Mouse (Mus musculus): ENCODE measurements around the gene S100a16. TPM values are rescaled to one million over a fixed set of nuclear protein-coding genes. Genes with fewer than 3 reads are reported as not detected.
A peak's percentile ranks its signal among the peaks of the same experiment; 100 is the strongest.

Gene S100a16
- total RNA-seq, 2 experiments from 2014 or later: 58.6 to 63.8 TPM

- intact Hi-C loops (cut with DNase I): no loop called here
- no peak for DNase-seq
Observed at GRCm38 (mm10) chr3:90582156-90582555, 45.1 kb downstream of the S100a16 start.

- no peak for DNase-seq
- intact Hi-C loops (cut with DNase I): no loop called here
Observed at GRCm38 (mm10) chr3:90582556-90582955, 45.5 kb downstream of the S100a16 start.

GRCm38 (mm10) chr3:90583893-90584292 is 46.8 kb downstream of the S100a16 start:
- peak in 1 of 2 experiments; percentile 12 for DNase-seq
- intact Hi-C loops (cut with DNase I): no loop called here

GRCm38 (mm10) chr3:90585595-90585994 is 48.5 kb downstream of the S100a16 start:
- DNase-seq: peak; percentile 50 to 63
- intact Hi-C loops (cut with DNase I): no loop called here

GRCm38 (mm10) chr3:90586016-90586643 is 49.1 kb downstream of the S100a16 start:
- DNase-seq: no peak

GRCm38 (mm10) chr3:90586906-90587305 is 49.9 kb downstream of the S100a16 start:
- intact Hi-C loops (cut with DNase I): loop anchor here (2.0 kb wide), 1 partner anchor 28 kb away; no protein-coding TSS in a partner anchor
- peak; percentile 77 to 78 for DNase-seq

More at GRCm38 (mm10) chr3:90586016-90586643, 49.1 kb downstream of the S100a16 start:
- intact Hi-C loops (cut with DNase I): loop anchor here (2.0 kb wide), 1 partner anchor 29 kb away; no protein-coding TSS in a partner anchor

GRCm38 (mm10) chr3:90587361-90588101 is 50.5 kb downstream of the S100a16 start:
- peak in 1 of 2 experiments; percentile 12 for DNase-seq
- intact Hi-C loops (cut with DNase I): loop anchor here (2.0 kb wide), 1 partner anchor 27 kb away; no protein-coding TSS in a partner anchor

- intact Hi-C loops (cut with DNase I): no loop called here
- DNase-seq: no peak
Observed at GRCm38 (mm10) chr3:90589390-90589789, 52.3 kb downstream of the S100a16 start.

GRCm38 (mm10) chr3:90589947-90590346 is 52.9 kb downstream of the S100a16 start, which contains the start of gene S100a2:
Gene S100a2, plus strand, starts transcription at chr3:90590247.
- DNase-seq: no peak
- intact Hi-C loops (cut with DNase I): no loop called here

Other genes starting within 250 kb of the S100a16 start
- gene Gatad2b, start 244.1 kb upstream of the S100a16 start, total RNA-seq (2021): 10 to 100 TPM; 36.1 to 50.1 TPM
- under 1 TPM; 0.59 to 0.91 TPM for gene Slc27a3, start 147.3 kb upstream of the S100a16 start, total RNA-seq (2021)
- 10 to 100 TPM; 14.3 to 15.0 TPM for gene Ints3, start 103.6 kb upstream of the S100a16 start, total RNA-seq (2021)
- gene Npr1, start 71.4 kb upstream of the S100a16 start, total RNA-seq (2021): 1 to 10 TPM; 5.7 to 6.1 TPM
- 10 to 100 TPM; 23.8 to 25.4 TPM for gene Ilf2, start 61.1 kb upstream of the S100a16 start, total RNA-seq (2021)
- gene Snapin, start 46.2 kb upstream of the S100a16 start, total RNA-seq (2021): 10 to 100 TPM; 58.8 to 68.7 TPM
- 10 to 100 TPM; 84.4 to 90.1 TPM for gene Chtop, start 27.8 kb upstream of the S100a16 start, total RNA-seq (2021)
- gene S100a1, start 22.9 kb upstream of the S100a16 start, total RNA-seq (2021): 100 to 1,000 TPM; 120 to 124 TPM
- 1 to 10 TPM; 9.2 to 9.6 TPM for gene S100a13, start 22.8 kb upstream of the S100a16 start, total RNA-seq (2021)
- gene S100a14, start 10.4 kb upstream of the S100a16 start, total RNA-seq (2021): under 1 TPM in 1 of 2 experiments, not detected in 1; 0.30 TPM
- not detected for gene S100a3, start 23.3 kb downstream of the S100a16 start, total RNA-seq (2021)
- not detected for gene S100a2, start 53.0 kb downstream of the S100a16 start, total RNA-seq (2021)
- gene Gm42674, start 64.7 kb downstream of the S100a16 start, total RNA-seq (2021): not detected
- 10 to 100 TPM; 16.4 to 16.5 TPM for gene S100a4, start 66.5 kb downstream of the S100a16 start, total RNA-seq (2021)
- under 1 TPM in 1 of 2 experiments, not detected in 1; 0.72 TPM for gene S100a5, start 71.3 kb downstream of the S100a16 start, total RNA-seq (2021)
- 10 to 100 TPM; 61.9 to 77.2 TPM for gene S100a6, start 75.6 kb downstream of the S100a16 start, total RNA-seq (2021)
- gene S100a7a, start 116.8 kb downstream of the S100a16 start, total RNA-seq (2021): under 1 TPM in 1 of 2 experiments, not detected in 1; 0.28 TPM
- gene S100a8, start 131.7 kb downstream of the S100a16 start, total RNA-seq (2021): not detected
- gene S100a9, start 158.5 kb downstream of the S100a16 start, total RNA-seq (2021): not detected
- not detected for gene Pglyrp4, start 189.7 kb downstream of the S100a16 start, total RNA-seq (2021)
- gene Gm5849, start 240.6 kb downstream of the S100a16 start, total RNA-seq (2021): not detected

Measured in gastrocnemius, postnatal 36 days (tissue).